Mouse (Mus musculus): Measurements from ENCODE around the gene Dkk3.

DNA sequence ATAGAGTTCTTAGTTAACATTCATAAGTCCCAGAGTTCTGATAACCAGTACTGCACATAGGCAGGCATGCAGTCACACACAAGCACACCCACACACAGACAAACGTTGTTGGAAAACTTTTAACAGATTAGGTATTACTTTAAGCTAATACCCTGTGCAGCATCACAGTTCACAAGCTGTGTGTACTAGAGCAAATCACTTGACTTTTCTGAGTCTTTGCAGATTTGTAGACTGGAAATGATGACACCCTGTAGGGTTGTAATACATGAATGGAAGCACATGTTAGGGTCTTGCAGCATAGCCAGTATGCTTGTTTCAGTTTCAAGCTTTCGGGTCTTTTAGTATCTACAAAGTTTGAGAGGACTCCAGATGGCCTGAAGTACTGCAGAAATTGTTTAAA lies 74.6 kb downstream of the Dkk3 start:
- no peak for TF ChIP-seq CHD2 (IDR thresholded peaks at IDR 0.05; ENCODE audit: low read depth, low read length)
- TF ChIP-seq MAFK (IDR thresholded peaks at IDR 0.05; ENCODE audit: insufficient read depth, low read depth, low read length) = no peak

Data from ES-E14 (cell line).